Mouse (Mus musculus) CH12.LX (cell line): Measurements from ENCODE around the gene Tbc1d16.

ENCODE experiments used
- CTCF ChIP-seq, 2 experiments: IDR thresholded peaks in 1 of 2; conservative IDR thresholded peaks in 1 of 2; 2 replicates each; pipeline ENCODE4 v1.5.1; 2011 to 2012; ENCODE audit warnings: low read depth in 2 of 2, low read length in 2 of 2, improper control_type of control experiment in 1 of 2, inconsistent platforms in 1 of 2, mild to moderate bottlenecking in 1 of 2, moderate library complexity in 1 of 2
- POLR2A ChIP-seq: IDR thresholded peaks from 2 replicates; pipeline ENCODE4 v1.6.1; 2011; ENCODE audit warnings: low read depth, mild to moderate bottlenecking, improper control_type of control experiment, low read length
- TBP ChIP-seq: conservative IDR thresholded peaks from 2 replicates; pipeline ENCODE4 v1.6.1; 2011; ENCODE audit warnings: low read depth, low read length, improper control_type of control experiment
- ZMIZ1 ChIP-seq: IDR thresholded peaks from 2 replicates; pipeline ENCODE4 v1.6.1; 2012; ENCODE audit warnings: low read depth, mild to moderate bottlenecking, inconsistent platforms, low read length, improper control_type of control experiment
- ZNF384 ChIP-seq: IDR thresholded peaks from 2 replicates; pipeline ENCODE4 v1.6.1; 2012; ENCODE audit warnings: low read depth, low read length, improper control_type of control experiment, inconsistent platforms

- TF ChIP-seq POLR2A (peak; percentile 24; the same call in 1 of the 2 replicates), CTCF (conservative IDR thresholded peaks at IDR 0.05 in 1 of 2, IDR thresholded peaks at IDR 0.05 in 1 of 2; ENCODE audit: low read depth in 2 of 2, low read length in 2 of 2) (no peak), ZNF384 (no peak), TBP (no peak), ZMIZ1 (peak; percentile 29; the same call in 1 of the 2 replicates)
Observed at GRCm38 (mm10) chr11:119132198-119133035, 95.9 kb downstream of the Tbc1d16 start.
